20 mouse cellular contexts compared by ENCODE assay signal in genomic region chr19:16538416-16538815, GRCm38 (mm10).
"Had no signal": no experiment of that assay in that cellular context is flagged by ENCODE, and none has a peak within 500 bp of the region (broad histone marks: within the 10 kb centered on the region; RNA-seq: fewer than 3 reads in every experiment).

No protein-coding gene starts in this region.

- H3K27me3 ChIP-seq: liver, embryonic 15.5 days; lung, embryonic 15.5 days; midbrain, embryonic 13.5 days; stomach, embryonic 15.5 days had no signal

- H3K36me3 ChIP-seq: liver, embryonic 15.5 days; lung, embryonic 15.5 days; midbrain, embryonic 10.5 days; midbrain, embryonic 13.5 days; stomach, embryonic 15.5 days had no signal

- DNase-seq: layer of hippocampus, postnatal 36 days; lung, adult 18-20 months; lung, postnatal 10 days; lung, postnatal 36 days; right cerebral cortex, adult 18-20 months; right cerebral cortex, postnatal 14 days; right cerebral cortex, postnatal 4 days; spleen, adult 18-20 months; thymus, postnatal 25 days had no signal

- H3K9ac ChIP-seq: liver, embryonic 15.5 days; lung, embryonic 15.5 days; midbrain, embryonic 13.5 days; stomach, embryonic 15.5 days had no signal

- ATAC-seq: hindbrain, postnatal 0 days; inflammation-experienced regulatory T-cells, adult 6 months; intestine, embryonic 16.5 days; midbrain, embryonic 13.5 days had no signal

- H3K4me2 ChIP-seq: liver, embryonic 11.5 days; liver, embryonic 15.5 days; lung, embryonic 15.5 days; midbrain, embryonic 13.5 days; stomach, embryonic 15.5 days had no signal

- H3K4me3 ChIP-seq: left cerebral cortex, adult 2 months; liver, embryonic 15.5 days; lung, embryonic 15.5 days; megakaryocyte, embryonic 14.5 days; midbrain, embryonic 10.5 days; midbrain, embryonic 13.5 days; stomach, embryonic 15.5 days had no signal

- H3K27ac ChIP-seq: hindbrain, postnatal 0 days; left cerebral cortex, adult 2 months; liver, embryonic 15.5 days; lung, embryonic 15.5 days; midbrain, embryonic 10.5 days; midbrain, embryonic 13.5 days; stomach, embryonic 15.5 days had no signal

- H3K9me3 ChIP-seq: liver, embryonic 15.5 days; lung, embryonic 15.5 days; megakaryocyte, embryonic 14.5 days; midbrain, embryonic 10.5 days; midbrain, embryonic 13.5 days; stomach, embryonic 15.5 days had no signal

- H3K4me1 ChIP-seq: liver, embryonic 15.5 days; lung, embryonic 15.5 days; midbrain, embryonic 10.5 days; midbrain, embryonic 13.5 days; stomach, embryonic 15.5 days had no signal
